Mouse (Mus musculus): ENCODE measurements around the gene Cdk5.

Cdk5 gene

GRCm38 (mm10) chr5:24379501-24379900, 43.8 kb downstream of the Cdk5 start:
- intact Hi-C loops (cut with DNase I): no loop called here

GRCm38 (mm10) chr5:24378700-24379099, 44.6 kb downstream of the Cdk5 start:
- intact Hi-C loops (cut with DNase I): no loop called here

GRCm38 (mm10) chr5:24374666-24375328, 48.5 kb downstream of the Cdk5 start:
- intact Hi-C loops (cut with DNase I): no loop called here

GRCm38 (mm10) chr5:24374216-24374615, 49.1 kb downstream of the Cdk5 start:
- intact Hi-C loops (cut with DNase I): no loop called here

- intact Hi-C loops (cut with DNase I): no loop called here
Observed at GRCm38 (mm10) chr5:24373807-24374206, 49.5 kb downstream of the Cdk5 start.

- intact Hi-C loops (cut with DNase I): no loop called here
Observed at GRCm38 (mm10) chr5:24369767-24370166, 53.6 kb downstream of the Cdk5 start.

Measured in adrenal gland (tissue).